Mouse (Mus musculus) heart, postnatal 0 days (tissue): ENCODE measurements around the gene Trappc10.

ENCODE experiments used
- CTCF ChIP-seq: IDR thresholded peaks from 2 replicates; pipeline ENCODE4 v1.5.1; 2016; ENCODE audit warnings: antibody characterized with exemption, control low read depth, low read depth
- EP300 ChIP-seq: IDR thresholded peaks from 2 replicates; pipeline ENCODE4 v1.6.1; 2016; ENCODE audit warnings: antibody characterized with exemption, low read depth

DNA sequence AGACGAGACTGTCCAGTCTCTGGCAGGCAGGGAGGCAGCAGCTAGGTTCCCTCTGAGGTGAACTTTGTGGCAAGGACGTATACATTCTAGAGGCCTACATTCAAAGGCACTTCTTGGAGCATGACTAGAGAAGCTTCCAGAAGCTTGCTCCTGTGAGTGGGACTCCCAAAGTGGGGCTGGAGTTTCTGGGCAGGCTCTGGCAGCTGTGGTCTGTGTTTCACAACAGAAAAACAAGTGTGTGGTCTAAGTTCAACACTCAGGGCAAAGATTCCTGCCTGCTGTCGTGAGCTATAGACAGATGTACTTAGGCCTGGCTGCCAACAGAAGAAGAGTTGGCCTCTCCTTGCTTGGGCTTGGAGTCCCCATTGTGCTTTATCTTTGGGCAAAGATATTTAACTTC, 103.6 kb downstream of the Trappc10 start:
- TF ChIP-seq CTCF (no peak), EP300 (no peak)
